In the genomic region with DNA sequence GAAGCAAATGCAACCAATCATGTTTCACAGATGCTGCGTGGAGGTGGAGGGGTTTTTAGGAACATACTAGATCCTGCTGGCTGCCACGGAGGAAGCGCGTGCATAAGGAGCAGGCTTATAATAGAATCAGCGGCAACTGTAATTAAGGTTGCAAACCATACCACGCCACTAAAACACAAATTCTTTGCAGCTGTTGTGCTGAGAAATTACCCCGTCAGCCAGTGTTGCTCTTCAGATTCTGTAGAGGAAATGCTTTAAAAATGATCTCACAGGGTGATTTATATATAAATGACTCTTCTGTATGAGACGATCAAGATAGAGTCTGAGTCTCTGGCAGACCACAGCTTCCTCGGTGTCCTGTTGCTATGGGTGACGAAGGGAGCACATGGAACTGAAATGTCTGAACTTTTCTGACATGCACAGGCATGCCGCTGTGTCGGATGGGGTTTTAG, we compare ENCODE assay signal across 9 mouse cellular contexts. TPM values are rescaled to one million over a fixed set of nuclear protein-coding genes. Genes with fewer than 3 reads are reported as not detected.
DNase-seq lines count a peak whose midpoint lies in the region; ATAC-seq and TF ChIP-seq lines count a peak whose summit lies in the region.
"Had no signal": no experiment of that assay in that cellular context is flagged by ENCODE, and none has a peak within 500 bp of the region (broad histone marks: within the 10 kb centered on the region; RNA-seq: fewer than 3 reads in every experiment).

No protein-coding gene starts in this region.

- H3K4me3 ChIP-seq in hindbrain, postnatal 0 days (ENCODE audit: low read length): no peak overlapping the region
- H3K4me3 ChIP-seq in hindbrain, embryonic 12.5 days: no peak overlapping the region
- H3K4me3 ChIP-seq in MEL (ENCODE audit: control insufficient read depth in 1 of 2, insufficient read depth in 1 of 2, low read depth in 2 of 2, low read length in 2 of 2): no peak overlapping the region
- no peak overlapping the region for H3K4me3 ChIP-seq in forebrain, embryonic 16.5 days (replicated peaks; ENCODE audit: low read length)
- H3K4me3 ChIP-seq in heart, embryonic 11.5 days (ENCODE audit: low read depth, low read length): no peak overlapping the region

- 0 out of 2 replicates have a peak overlapping the region, but pooled peaks have one; percentile 15 for H3K27ac ChIP-seq in hindbrain, postnatal 0 days
- no peak overlapping the region for H3K27ac ChIP-seq in hindbrain, embryonic 12.5 days
- H3K27ac ChIP-seq in MEL (ENCODE audit: control insufficient read depth, low read depth, low read length): no peak overlapping the region
- no peak overlapping the region for H3K27ac ChIP-seq in forebrain, embryonic 16.5 days (ENCODE audit: low read length)
- no peak overlapping the region for H3K27ac ChIP-seq in heart, embryonic 11.5 days (ENCODE audit: low read depth, low read length)

- TF ChIP-seq RAD21 in MEL (IDR thresholded peaks at IDR 0.05; ENCODE audit: low read depth, low read length): no peak

- DNase-seq in hindbrain, postnatal 0 days (ENCODE audit: low spot score): peak; percentile 32
- DNase-seq in MEL (ENCODE audit: low read depth, low spot score): peak; percentile 52
- DNase-seq in left cerebral cortex, postnatal 25 days (ENCODE audit: low spot score in 2 of 2): peak; percentile 64 to 87
- no peak for DNase-seq in spleen, postnatal 10 days (ENCODE audit: low spot score in 2 of 2)
- no peak for DNase-seq in lung, postnatal 36 days
- DNase-seq: liver, postnatal 0 days had no signal

- ATAC-seq in hindbrain, postnatal 0 days: no peak
- ATAC-seq in hindbrain, embryonic 12.5 days (ENCODE audit: low FRiP score): no peak
- peak; percentile 46; the same call in 1 of the 2 replicates for ATAC-seq in forebrain, embryonic 16.5 days
- no peak for ATAC-seq in heart, embryonic 11.5 days (replicated peaks; ENCODE audit: insufficient number of reproducible peaks, low FRiP score, low TSS enrichment)
- ATAC-seq: liver, postnatal 0 days had no signal

- no peaks in the 10 kb centered on the region for H3K79me2 ChIP-seq in MEL (ENCODE audit: control insufficient read depth, insufficient read depth, low read length, poor library complexity)

- H3K36me3 ChIP-seq in hindbrain, postnatal 0 days (ENCODE audit: insufficient read depth, low read length): no peaks in the 10 kb centered on the region
- peaks cover 20% of the 10 kb centered on the region for H3K36me3 ChIP-seq in hindbrain, embryonic 12.5 days
- H3K36me3 ChIP-seq in MEL (ENCODE audit: control insufficient read depth in 1 of 2, insufficient read depth in 2 of 2, low read length in 2 of 2): peaks cover 0 to 18% of the 10 kb centered on the region in 2 experiments; a peak in 3 of 4 replicates
- no peaks in the 10 kb centered on the region for H3K36me3 ChIP-seq in forebrain, embryonic 16.5 days (ENCODE audit: control insufficient read depth, insufficient read depth)
- H3K36me3 ChIP-seq in heart, embryonic 11.5 days (ENCODE audit: control insufficient read depth, insufficient read depth, low read length): peaks cover 2% of the 10 kb centered on the region

- TF ChIP-seq CTCF in hindbrain, postnatal 0 days (IDR thresholded peaks at IDR 0.05; ENCODE audit: low read depth): no peak
- no peak for TF ChIP-seq CTCF in MEL (IDR thresholded peaks at IDR 0.05 in 2 of 3, conservative IDR thresholded peaks at IDR 0.05 in 1 of 3; ENCODE audit: control insufficient read depth in 1 of 3, insufficient read depth in 1 of 3, low read depth in 2 of 3, low read length in 3 of 3, poor library complexity in 1 of 3, severe bottlenecking in 1 of 3)

- intact Hi-C loops in left cerebral cortex, postnatal 25 days (cut with DNase I): loop anchor here (1.0 to 5.0 kb wide), 2 partner anchors 31 to 358 kb away; no protein-coding TSS in a partner anchor

- H3K27me3 ChIP-seq in hindbrain, postnatal 0 days (ENCODE audit: insufficient read depth, low read length): no peaks in the 10 kb centered on the region
- H3K27me3 ChIP-seq in hindbrain, embryonic 12.5 days: no peaks in the 10 kb centered on the region
- H3K27me3 ChIP-seq in MEL (ENCODE audit: control insufficient read depth in 1 of 2, insufficient read depth in 2 of 2, low read length in 2 of 2): no peaks in the 10 kb centered on the region
- H3K27me3 ChIP-seq in forebrain, embryonic 16.5 days (replicated peaks; ENCODE audit: control insufficient read depth, insufficient read depth, low read length): no peaks in the 10 kb centered on the region
- no peaks in the 10 kb centered on the region for H3K27me3 ChIP-seq in heart, embryonic 11.5 days (ENCODE audit: control insufficient read depth, insufficient read depth, low read length)

- H3K9me3 ChIP-seq in hindbrain, postnatal 0 days (ENCODE audit: low read length): no peaks in the 10 kb centered on the region
- H3K9me3 ChIP-seq in hindbrain, embryonic 12.5 days (replicated peaks): no peaks in the 10 kb centered on the region
- H3K9me3 ChIP-seq in MEL (replicated peaks; ENCODE audit: insufficient read depth, low read length): no peaks in the 10 kb centered on the region
- no peaks in the 10 kb centered on the region for H3K9me3 ChIP-seq in forebrain, embryonic 16.5 days (ENCODE audit: control insufficient read depth, low read length)
- no peaks in the 10 kb centered on the region for H3K9me3 ChIP-seq in heart, embryonic 11.5 days (replicated peaks; ENCODE audit: control insufficient read depth, low read length)

- 46% methylated on average over 12 of the region's 12 CpGs for WGBS in hindbrain, postnatal 0 days
- WGBS in hindbrain, embryonic 12.5 days: 80% methylated on average over 12 of the region's 12 CpGs
- 40% methylated on average over 12 of the region's 12 CpGs for WGBS in forebrain, embryonic 16.5 days
- 74% methylated on average over 12 of the region's 12 CpGs for WGBS in heart, embryonic 11.5 days (ENCODE audit: insufficient replicate concordance)

- H3K4me1 ChIP-seq in hindbrain, postnatal 0 days (ENCODE audit: insufficient read depth, low read length): peaks cover 8% of the 10 kb centered on the region; the same call in 1 of the 2 replicates
- H3K4me1 ChIP-seq in hindbrain, embryonic 12.5 days: no peaks in the 10 kb centered on the region
- peaks cover 12 to 21% of the 10 kb centered on the region in 2 experiments for H3K4me1 ChIP-seq in MEL (ENCODE audit: control insufficient read depth in 1 of 2, insufficient read depth in 2 of 2, low read length in 2 of 2)
- peaks cover 15% of the 10 kb centered on the region for H3K4me1 ChIP-seq in forebrain, embryonic 16.5 days (replicated peaks; ENCODE audit: control insufficient read depth, insufficient read depth, low read length)
- peaks cover 18% of the 10 kb centered on the region for H3K4me1 ChIP-seq in heart, embryonic 11.5 days (ENCODE audit: control insufficient read depth, insufficient read depth, low read length)

- TF ChIP-seq EP300 in MEL (IDR thresholded peaks at IDR 0.05; ENCODE audit: low read depth in 1 of 2, low read length in 2 of 2): no peak

- no peak overlapping the region for H3K4me2 ChIP-seq in hindbrain, postnatal 0 days (ENCODE audit: low read depth, low read length)
- no peak overlapping the region for H3K4me2 ChIP-seq in hindbrain, embryonic 12.5 days (replicated peaks)
- H3K4me2 ChIP-seq in forebrain, embryonic 16.5 days (ENCODE audit: low read length): no peak overlapping the region
- H3K4me2 ChIP-seq in heart, embryonic 11.5 days: no peak overlapping the region

- no peak for TF ChIP-seq POLR2A in MEL (IDR thresholded peaks at IDR 0.05; ENCODE audit: control insufficient read depth in 1 of 2, insufficient read depth in 1 of 2, low read depth in 1 of 2, low read length in 2 of 2, poor library complexity in 1 of 2)

- no peak overlapping the region for H3K9ac ChIP-seq in hindbrain, postnatal 0 days (replicated peaks; ENCODE audit: low read length)
- no peak overlapping the region for H3K9ac ChIP-seq in hindbrain, embryonic 12.5 days
- H3K9ac ChIP-seq in MEL (ENCODE audit: control insufficient read depth, low read depth, low read length, poor library complexity, severe bottlenecking): no peak overlapping the region
- no peak overlapping the region for H3K9ac ChIP-seq in forebrain, embryonic 16.5 days (replicated peaks; ENCODE audit: low read depth, low read length)
- H3K9ac ChIP-seq in heart, embryonic 11.5 days (ENCODE audit: low read depth, low read length): no peak overlapping the region
- H3K9ac ChIP-seq: liver, postnatal 0 days had no signal

TF ChIP-seq in MEL, 35 proteins besides CTCF, POLR2A, EP300 and RAD21:
- peak; percentile 88 for TF ChIP-seq MXI1 (IDR thresholded peaks at IDR 0.05; ENCODE audit: low read depth, low read length)
- no peak for TF ChIP-seq ELF1 (IDR thresholded peaks at IDR 0.05; ENCODE audit: low read depth, low read length)
- TF ChIP-seq SIN3A (IDR thresholded peaks at IDR 0.05; ENCODE audit: low read length): 0 out of 2 replicates have a peak, but pooled peaks have one; percentile 37
- TF ChIP-seq MYC (IDR thresholded peaks at IDR 0.05; ENCODE audit: low read depth, low read length): 0 out of 2 replicates have a peak, but pooled peaks have one; percentile 36
- no peak for TF ChIP-seq MAZ (IDR thresholded peaks at IDR 0.05; ENCODE audit: low read depth, low read length)

RNA-seq across cellular contexts. Expression of gene Rgs12, which starts 40.1 kb away (rescaled TPM):
- 57.9 and 62.5 TPM in 2 replicates for total RNA-seq in hindbrain, postnatal 0 days (2014; rRNA removed)
- 32.3 and 35.1 TPM in 2 replicates for polyA plus RNA-seq in hindbrain, postnatal 0 days (2015; fragmentation: Nextera tagmentation; extraction: Ambion mirVana)
- polyA plus RNA-seq in hindbrain, embryonic 12.5 days (2016; fragmentation: Nextera tagmentation; extraction: Ambion mirVana): 65.3 and 67.3 TPM in 2 replicates
- total RNA-seq in MEL (2012; rRNA removed): 11.9 and 12.9 TPM in 2 replicates
- 10 to 100 TPM in 1 of 2 experiments, not detected in 1; 15.4 TPM for polyA plus RNA-seq in MEL (2012; ENCODE audit: insufficient read depth in 1 of 2, insufficient read length in 2 of 2, low read depth in 1 of 2, low replicate concordance in 2 of 2, missing spikeins in 1 of 2)
- polyA plus RNA-seq in forebrain, embryonic 16.5 days (2015; fragmentation: Nextera tagmentation; extraction: Ambion mirVana): 60.8 and 62.4 TPM in 2 replicates
- total RNA-seq in left cerebral cortex, postnatal 25 days (2021): 10 to 100 TPM; 52.3 to 62.3 TPM
- polyA plus RNA-seq in heart, embryonic 11.5 days (2014; fragmentation: Nextera tagmentation; extraction: Ambion mirVana): 25.6 and 29.5 TPM in 2 replicates

RNA-seq across cellular contexts. Expression of gene Hgfac, which starts 52.0 kb away (rescaled TPM):
- 0.78 and 1.4 TPM in 2 replicates for total RNA-seq in hindbrain, postnatal 0 days (2014; rRNA removed)
- not detected in 2 replicates for polyA plus RNA-seq in hindbrain, postnatal 0 days (2015; fragmentation: Nextera tagmentation; extraction: Ambion mirVana)
- polyA plus RNA-seq in hindbrain, embryonic 12.5 days (2016; fragmentation: Nextera tagmentation; extraction: Ambion mirVana): 0.43 and 0.68 TPM in 2 replicates
- total RNA-seq in MEL (2012; rRNA removed): 0.39 and 0.62 TPM in 2 replicates
- polyA plus RNA-seq in MEL (2012; ENCODE audit: insufficient read depth in 1 of 2, insufficient read length in 2 of 2, low read depth in 1 of 2, low replicate concordance in 2 of 2, missing spikeins in 1 of 2): 1 to 10 TPM in 1 of 2 experiments, not detected in 1; 1.6 TPM
- 0.55 and 0.56 TPM in 2 replicates for polyA plus RNA-seq in forebrain, embryonic 16.5 days (2015; fragmentation: Nextera tagmentation; extraction: Ambion mirVana)
- total RNA-seq in left cerebral cortex, postnatal 25 days (2021): 1 to 10 TPM; 1.1 TPM
- 0.23 and 0.66 TPM in 2 replicates for polyA plus RNA-seq in heart, embryonic 11.5 days (2014; fragmentation: Nextera tagmentation; extraction: Ambion mirVana)

Comparison
In these comparisons a context has a peak if more than half of its experiments do, and no peak if none do; other contexts are left out.
1. DNase-seq: peak in hindbrain, postnatal 0 days (single experiment), MEL (single experiment) and left cerebral cortex, postnatal 25 days (2 of 2); none in spleen, postnatal 10 days (0 of 2) and lung, postnatal 36 days (single experiment).